Mouse (Mus musculus) lung, postnatal 36 days (tissue): ENCODE results near the gene Gm49342.
"Not testable (repeated sequence)": the region's sequence is repeated elsewhere in the genome, so short reads cannot be mapped to it uniquely, and the experiment has no call there.

Source experiments
- DNase-seq: peaks from one replicate; pipeline ENCODE4 v3.0.0; 2022; ENCODE audit warnings: mixed read lengths

Gm49342 gene

DNA sequence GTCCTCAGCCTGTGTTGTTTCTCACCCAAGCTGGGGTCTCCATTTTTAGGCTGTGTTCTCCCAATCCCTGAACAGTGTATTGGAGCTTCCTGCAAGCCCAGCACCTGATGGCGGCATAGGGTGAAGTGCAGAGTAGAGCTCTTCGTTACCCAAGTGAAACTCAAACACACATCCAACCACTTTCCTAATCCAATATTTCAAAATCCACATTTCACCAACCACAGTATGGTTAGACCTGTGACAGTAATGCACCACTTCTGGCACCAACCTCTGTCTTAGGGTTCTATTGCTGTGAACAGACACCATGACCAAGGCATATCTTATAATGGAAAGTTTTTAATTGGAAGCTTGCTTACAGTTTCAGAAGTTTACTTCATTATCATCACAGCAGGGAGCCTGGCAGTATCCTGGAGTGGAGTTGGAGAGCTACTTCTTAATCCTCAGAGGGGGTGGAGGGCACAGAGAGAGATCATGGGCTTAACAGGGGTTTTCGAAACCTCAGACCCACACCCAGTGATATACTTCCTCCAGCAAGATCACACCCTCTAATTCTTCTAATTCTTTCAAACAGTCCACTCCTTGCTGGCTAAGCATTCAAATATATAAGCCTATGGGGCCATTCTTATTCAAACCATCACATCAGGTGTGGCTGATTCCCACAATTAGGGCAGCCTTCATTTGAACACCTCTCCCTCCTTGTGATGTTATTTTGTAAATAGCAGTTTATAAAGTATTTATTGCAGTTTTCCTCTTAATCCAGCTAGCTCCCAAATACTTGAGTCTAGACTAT is 6.0 kb upstream of the Gm49342 start:
- no peak for DNase-seq

DNA sequence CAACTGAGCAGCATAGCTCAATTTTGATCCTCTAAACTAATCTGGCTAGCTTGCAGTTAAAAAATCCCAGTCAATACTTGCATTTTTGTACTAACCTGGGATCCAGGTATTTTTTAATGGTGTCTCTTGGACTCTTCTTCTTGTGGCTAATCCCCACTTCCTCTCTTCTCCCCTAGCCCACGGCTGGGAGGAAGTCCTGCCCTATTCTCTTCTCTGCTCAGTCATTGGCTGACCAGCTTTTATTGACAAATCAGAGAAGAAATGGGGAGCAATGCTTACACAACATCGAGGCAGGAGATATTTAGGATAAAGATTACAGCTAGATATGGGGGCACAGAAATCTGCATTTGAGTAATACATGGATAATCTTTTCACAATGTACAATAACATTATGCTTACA is 5.4 kb upstream of the Gm49342 start:
- peak; percentile 15 for DNase-seq

DNA sequence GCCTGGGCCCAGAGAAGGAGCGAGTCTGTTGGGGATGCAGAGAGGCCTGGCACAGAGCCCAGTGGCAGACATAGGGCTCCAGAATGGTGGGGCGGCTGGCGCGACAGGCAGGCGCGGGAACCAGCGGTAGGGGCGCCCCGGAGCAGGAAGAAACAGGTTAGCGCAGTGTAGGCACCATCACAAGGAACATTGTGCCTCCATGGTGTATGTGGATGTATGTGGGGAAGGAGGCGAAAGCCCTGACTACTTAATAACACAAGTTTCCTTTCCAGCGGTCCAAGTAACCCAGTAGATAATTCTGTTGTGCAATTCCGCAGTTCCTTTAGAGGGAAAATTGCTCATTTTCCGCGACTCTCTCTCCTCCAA is 334 bp downstream of the Gm49342 start:
- not testable (repeated sequence) for DNase-seq

DNA sequence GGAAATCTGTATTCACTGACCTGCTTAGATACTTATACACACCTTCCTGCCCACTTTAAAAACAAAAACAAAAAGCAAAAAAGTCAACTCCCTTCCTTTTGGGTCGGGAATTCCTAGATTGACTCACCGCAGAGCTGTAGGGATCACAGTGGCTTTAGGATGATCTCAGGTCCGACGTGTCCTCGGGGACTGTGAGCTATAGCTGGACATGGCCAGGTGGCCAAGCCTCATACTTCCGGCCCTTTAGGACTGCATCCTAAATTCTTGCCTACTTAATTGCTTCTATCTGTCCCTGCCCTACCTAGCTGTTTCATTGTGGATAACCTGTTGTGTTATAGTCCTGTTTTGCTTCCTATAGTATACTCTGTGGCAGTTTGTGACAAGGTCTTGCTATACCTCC is 764 bp downstream of the Gm49342 start:
- DNase-seq = not testable (repeated sequence)

DNA sequence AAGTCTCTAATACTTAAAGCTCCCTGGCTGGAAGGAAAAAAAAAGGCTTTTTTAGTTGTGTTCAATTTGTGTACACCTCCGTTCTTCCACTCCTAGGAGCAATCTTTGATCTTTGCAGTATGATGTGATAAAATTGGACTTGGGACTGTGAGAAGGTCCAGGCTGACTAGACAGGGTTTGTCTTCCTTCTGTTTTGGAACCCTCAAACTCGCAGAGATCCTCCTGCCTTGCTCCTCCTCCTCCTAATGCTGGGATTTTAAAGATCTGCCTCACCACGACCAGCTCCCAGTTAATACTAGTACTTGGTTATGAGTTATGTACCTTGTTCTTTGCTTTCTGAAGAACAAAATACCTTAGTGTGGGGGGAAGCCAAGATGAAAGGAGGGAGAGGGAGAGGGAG is 1.2 kb downstream of the Gm49342 start:
- not testable (repeated sequence) for DNase-seq

DNA sequence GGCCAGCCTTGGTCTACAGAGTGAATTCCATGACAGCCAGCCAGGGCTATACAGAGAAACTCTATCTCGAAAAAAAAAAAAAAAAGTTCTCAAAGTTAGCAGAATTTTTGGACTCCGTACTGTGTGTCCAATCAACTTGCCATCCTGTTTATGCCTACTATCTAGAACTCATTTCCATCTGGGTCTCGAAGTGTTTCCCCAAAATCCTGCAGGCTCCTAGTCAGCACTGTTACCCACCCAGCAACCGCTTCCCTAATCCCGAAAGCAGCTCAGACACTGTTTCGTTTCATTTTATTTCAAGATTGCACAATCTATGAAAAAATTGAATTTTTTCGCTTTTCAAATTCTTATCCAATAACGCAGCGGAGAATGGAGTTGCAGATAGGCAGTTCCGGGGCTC is 11.2 kb downstream of the Gm49342 start:
- DNase-seq = peak; percentile 24

DNA sequence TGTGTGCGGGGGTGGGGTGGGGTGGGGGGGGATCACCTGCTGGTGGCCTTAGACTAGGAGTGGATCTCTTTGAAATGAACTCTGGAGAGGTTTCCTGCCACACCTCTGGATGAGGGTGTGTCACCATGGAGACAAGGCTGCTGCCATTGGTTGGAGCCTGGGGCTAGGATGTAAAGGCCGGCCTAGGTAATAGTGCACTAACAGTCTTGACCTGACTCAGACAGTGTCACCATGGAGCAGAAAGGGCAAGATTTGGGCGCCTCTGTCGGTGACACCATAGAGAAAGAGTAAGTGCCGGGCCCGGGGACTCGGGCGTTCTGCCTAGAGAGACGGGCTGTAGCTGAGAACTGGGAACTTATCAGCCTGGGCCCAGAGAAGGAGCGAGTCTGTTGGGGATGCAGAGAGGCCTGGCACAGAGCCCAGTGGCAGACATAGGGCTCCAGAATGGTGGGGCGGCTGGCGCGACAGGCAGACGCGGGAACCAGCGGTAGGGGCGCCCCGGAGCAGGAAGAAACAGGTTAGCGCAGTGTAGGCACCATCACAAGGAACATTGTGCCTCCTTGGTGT is 11.7 kb downstream of the Gm49342 start, which contains the start of gene Pnp2:
TSS of gene Pnp2 (plus strand) at position 51 of the 567 bp plus-strand sequence.
- peak; percentile 67 for DNase-seq

DNA sequence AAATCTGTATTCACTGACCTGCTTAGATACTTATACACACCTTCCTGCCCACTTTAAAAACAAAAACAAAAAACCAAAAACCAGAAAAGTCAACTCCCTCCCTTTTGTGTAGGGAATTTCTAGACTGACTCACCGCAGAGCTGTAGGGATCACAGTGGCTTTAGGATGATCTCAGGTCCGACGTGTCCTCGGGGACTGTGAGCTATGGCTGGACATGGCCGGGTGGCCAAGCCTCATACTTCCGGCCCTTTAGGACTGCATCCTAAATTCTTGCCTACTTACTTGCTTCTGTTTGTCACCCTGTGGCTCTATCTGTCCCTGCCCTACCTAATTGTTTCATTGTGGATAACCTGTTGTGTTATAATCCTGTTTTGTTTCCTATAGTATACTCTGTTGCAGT is 12.4 kb downstream of the Gm49342 start:
- not testable (repeated sequence) for DNase-seq

DNA sequence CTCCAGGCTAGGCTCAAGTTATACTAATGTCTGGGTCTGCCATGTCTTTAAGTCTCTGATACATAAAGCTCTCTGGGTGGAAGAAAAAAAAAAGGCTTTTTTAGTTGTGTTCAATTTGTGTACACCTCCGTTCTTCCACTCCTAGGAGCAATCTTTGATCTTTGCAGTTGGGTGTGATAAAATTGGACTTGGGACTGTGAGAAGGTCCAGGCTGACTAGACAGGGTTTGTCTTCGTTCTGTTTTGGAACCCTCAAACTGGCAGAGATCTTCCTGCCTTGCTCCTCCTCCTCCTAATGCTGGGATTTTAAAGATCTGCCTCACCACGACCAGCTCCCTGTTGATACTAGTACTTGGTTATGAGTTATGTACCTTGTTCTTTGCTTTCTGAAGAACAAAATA is 12.8 kb downstream of the Gm49342 start:
- DNase-seq = not testable (repeated sequence)

DNA sequence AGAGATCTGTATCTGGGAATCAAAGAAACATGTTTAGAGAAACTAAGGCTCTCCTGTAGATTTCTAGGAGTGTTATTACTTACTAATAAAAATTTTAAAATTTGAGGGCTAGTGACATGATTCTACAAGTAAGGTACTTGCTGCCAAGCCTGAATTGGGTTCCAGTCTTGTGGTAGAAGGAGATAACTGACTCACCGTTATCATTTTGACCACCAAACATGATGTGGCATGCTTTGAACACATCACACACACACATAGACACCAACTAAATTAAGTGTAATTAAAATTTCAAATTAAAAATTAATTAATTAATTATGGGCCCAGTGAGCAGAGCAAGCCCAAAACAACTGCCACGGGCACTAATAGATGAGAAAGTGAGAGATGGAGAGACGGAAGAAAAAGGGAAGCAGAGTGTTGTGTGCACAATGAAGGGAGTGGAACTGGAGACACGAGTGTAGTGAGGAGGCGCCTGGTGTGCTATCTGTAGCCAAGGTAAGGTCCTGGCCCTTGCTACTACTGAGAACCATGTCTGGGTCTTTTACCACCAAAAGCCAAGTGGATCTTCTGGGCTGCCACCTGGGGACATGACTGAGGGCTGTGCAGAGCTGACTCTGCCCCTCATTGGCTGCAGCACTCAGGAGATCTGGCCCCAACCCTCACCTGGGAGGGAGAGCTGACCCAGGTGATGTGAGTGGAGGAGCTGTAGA is 14.1 kb downstream of the Gm49342 start:
- DNase-seq = not testable (repeated sequence)

DNA sequence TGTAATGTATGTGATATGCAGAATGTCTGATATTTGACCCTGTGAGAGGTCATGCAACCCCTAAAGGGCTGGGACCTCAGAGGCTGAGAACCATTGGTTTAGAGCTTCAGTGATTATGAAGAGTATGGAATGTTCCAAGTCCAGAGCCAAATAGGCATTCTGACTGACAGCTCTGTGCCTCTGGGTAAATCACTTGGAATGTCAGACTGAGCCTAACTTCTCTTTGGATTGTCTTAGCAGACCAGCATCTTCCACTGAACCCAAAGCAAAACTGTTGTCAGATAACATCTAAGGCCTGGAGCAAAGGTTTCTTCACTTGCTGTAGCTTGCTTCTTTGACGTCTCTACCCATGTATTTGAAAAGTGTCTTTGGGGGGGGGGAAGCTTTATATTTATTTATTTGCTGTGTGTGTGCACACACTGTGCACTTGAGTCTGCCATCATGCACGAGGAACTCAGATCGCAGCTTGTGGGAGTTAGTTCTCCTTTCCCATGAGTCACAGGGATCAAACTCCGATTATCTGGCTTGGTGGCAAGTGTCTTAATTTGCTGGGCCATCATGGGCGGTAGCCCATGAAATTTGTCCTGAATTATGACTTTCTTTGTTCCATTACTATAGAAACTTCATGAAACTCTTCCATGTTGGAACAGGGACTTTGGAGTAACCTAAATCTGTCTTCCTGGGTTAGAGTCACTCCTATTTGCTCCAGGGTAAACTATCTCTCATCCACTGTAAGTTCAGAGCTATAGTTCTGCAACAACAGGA is 24.1 kb downstream of the Gm49342 start:
- no peak for DNase-seq

DNA sequence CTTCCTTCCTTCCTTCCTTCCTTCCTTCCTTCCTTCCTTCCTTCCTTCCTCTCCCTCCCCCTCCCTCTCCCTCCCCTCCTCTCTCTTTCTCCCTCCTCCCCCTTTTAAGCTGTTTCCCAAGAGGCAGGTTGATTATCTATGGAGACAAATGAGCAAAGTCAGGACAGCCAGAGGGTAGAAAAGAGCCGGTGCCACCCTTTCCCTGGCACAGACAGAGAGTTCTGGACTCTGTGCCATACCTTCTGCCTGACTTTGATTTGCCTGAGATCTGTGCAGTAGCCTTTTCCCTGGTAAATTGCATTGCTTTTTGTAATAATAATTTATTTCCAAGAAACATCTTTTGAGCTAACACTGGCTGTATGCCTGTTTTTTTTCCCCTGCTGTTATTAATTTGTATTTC is 24.7 kb downstream of the Gm49342 start:
- DNase-seq = no peak

DNA sequence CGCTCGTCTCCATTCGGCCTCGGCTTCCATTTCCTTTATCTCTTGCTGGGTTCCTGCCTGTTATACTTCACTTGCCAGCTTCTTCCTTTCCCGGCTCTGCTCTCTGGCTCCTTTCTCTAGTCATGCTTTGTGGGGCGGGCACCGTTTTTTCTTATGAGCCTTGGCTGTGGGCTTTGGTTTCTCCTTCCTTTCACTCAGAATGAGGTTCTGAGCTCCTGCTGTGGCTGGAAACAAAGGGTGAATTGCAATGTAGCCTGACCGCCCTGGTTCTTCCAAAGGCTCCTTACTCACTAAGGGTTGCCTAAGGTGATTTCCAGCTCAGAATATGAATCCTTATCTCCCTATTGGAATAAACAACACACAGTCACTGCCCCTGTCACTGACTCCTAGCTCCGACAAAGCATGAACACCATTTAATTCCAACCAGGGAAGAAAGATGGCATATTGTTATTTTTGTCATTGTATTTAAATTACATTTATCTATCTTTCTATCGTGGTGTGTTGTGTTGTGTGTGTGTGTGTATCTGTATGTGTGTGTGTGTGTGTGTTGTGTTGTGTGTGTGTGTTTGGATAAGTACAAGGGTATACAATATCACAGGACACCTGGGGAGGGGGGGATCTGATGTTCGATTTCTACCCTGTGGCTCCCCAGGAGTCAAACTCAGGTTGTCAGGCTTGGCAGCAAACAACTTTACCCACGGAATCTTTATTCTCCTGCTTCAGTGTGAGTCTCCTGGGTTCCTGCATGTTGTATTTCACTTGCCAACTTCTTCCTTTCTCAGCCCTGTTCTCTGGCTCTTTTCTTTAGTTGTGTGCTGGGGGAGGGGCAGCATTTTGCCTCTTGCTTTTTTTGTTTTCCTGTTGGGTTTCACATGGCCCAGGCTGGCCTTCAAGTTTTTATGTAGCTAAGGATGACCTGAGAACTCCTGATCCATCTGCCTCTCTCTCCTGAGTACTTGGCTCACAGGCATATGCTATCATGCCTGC is 25.5 kb downstream of the Gm49342 start:
- peak; percentile 38 for DNase-seq

DNA sequence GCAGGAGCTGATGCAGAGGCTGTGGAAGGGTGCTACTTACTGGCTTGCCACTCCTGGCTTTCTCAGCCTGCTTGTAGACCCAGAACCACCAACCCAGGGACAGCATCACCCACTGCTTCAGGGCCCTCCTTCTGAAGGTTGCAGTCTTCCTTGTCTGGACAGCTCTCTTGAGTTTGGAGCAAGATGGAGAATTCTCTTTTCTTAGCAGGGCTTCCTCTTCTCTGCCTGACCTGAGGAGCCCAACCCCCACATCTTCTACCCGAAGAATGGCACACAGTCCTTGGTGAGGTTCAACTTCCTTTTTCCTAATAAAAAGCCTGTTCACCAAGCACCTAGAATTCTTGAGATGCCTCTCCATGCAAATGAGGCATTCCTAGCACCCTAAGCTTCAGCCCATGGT is 26.5 kb downstream of the Gm49342 start:
- DNase-seq = no peak

DNA sequence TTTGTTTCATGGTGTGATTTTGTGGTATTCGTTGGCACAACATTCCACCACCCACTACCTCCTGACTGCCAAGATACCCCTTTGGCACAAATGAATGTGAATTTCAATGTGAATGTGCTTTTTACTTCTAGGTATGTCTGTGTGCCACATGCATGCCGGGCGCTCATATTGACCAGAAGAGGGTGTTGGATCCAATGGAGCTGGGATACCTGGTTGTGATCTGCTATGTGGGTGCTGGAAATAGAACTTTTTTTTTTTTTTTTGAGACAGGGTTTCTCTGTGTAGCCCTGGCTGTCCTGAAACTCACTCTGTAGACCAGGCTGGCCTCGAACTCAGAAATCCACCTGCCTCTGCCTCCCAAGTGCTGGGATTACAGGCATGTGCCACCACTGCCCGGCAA is 28.7 kb downstream of the Gm49342 start:
- not testable (repeated sequence) for DNase-seq

DNA sequence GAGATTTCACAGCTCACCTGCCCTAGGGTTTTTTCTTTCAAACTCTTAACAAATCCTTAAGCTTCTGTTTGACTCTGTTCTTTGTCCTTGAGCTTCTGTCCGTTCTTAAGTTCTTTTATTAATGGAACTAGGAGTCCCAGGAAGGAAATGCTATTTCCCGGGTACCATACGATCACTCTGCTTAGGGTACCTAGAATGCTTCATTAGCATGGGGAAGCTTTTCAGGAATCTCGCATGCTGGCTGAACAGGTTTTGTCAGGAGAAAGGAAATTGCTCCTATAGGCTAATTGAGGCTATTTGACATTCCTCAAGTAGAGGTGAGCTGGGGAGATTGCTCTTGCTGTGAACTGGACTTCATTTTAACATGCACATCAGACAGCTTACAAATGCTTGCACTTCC is 29.4 kb downstream of the Gm49342 start:
- no peak for DNase-seq

DNA sequence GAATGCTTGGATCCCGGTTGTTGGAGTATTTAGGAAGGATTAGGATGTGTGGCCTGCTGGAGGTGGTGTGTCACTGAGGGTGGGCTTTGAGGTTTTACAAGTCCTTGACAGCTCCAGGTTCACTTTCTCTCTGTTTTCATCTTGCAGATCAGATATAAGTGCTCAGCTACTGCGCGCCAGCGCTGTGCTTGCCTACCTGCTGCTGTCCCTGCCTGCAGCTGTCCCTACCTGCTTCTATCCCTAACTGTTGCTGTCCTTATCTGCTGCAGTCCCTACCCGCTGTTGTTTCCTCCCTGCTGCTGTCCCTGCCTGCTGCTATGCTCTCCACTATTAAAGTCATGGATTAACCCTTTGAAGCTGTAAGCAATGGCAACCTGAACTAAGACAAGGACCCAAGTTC is 30.7 kb downstream of the Gm49342 start:
- no peak for DNase-seq

DNA sequence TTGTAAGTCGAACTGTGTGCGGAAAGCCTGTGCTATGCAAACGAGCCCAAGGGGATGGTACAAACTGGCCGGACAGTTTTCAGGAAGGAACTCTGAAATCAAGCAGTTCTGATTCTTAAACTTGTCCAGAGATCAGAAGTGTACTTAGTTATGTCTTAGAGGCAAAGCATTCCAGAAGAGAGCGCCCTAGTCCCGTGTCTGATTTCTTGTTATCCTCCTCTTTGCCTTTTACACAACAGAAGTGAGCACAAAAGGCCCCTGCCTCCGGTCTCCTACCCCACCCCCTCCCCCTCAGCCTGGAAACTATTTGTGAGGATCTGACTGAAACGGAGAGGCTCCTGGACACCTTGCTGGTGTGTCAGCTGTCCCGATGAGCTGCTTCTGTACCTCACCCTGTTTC is 32.4 kb downstream of the Gm49342 start:
- DNase-seq = peak; percentile 35

DNA sequence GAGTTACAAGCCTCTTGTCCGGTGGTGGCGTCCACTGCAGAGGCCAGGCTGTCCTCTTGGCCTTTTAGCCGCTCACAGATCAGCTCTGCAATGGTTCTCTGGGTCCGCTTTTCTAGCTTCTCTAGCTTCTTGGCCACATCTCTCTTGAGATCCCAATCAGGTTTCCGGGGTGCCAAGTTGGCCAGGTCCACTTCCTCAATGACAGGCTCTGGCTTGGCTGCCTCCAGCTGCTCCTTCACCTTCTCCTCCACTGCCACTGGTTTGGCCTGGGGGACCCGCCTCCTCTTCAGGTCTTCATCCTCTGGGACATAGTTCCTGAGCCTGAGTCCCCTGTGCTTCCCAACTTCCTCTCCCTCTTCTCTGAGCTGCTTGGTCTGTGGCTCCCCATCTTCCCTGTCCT is 34.1 kb downstream of the Gm49342 start:
- not testable (repeated sequence) for DNase-seq

DNA sequence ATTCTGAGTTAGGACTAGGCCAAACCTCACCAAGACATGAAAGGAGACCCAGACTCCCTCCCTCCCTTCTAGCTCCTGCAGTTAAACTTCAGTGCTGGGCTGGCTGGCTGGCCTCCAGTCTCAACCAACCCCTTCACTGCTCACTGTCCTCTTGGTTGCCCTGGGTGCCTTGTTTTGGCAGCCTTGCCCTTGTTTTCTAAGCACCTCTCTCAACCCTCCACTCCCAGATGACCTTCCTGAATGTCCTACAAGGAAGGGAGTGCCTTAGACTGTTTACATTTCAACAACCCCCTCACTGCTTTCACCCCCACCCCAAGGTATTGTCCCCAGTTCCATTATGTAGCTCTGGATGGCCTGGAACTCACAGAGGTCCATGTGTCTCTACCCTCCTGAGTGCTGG is 35.3 kb downstream of the Gm49342 start:
- DNase-seq = no peak

DNA sequence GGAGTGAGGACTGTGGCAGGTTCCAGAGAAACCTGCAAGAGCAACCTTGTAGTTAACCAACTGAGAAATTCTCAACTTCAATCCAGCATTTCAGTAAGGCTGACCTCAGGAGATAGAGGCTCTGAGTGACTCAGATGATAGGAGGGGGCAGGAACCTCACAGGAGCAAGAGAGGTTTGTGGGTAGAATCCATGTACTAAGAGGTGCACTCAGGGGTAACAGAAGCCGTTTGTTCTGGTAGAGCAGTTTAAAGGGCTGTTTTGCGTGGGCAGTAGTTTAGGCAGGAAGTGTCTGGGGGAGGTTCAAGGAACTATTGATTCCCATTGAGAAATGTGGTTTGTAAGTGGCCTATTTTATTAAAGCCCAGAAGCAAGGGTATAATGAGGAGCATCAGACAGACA is 36.9 kb downstream of the Gm49342 start:
- no peak for DNase-seq

DNA sequence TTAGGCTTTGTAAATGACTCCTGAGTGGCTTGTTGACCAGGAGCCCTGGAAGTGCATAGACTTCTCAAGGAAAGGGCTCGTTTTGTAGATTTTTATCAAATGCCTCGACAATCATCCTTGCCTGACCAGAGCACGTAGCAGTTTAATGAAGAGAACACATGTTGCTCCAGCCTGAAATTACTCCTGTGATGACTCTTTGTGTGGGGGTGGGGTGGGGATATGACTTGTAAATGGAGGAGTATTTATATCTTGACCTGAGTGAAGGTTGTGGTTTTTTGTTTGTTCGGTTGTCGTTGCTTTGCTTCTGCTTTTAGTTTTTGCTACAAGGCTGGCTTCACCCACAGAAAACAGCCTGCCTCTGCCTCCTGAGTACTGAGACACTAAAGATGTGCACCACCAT is 37.5 kb downstream of the Gm49342 start:
- DNase-seq = no peak
